Mouse (Mus musculus) limb, embryonic 15.5 days (tissue): ENCODE results near the gene Sh3bp4. TPM values are rescaled to one million over a fixed set of nuclear protein-coding genes. Genes with fewer than 3 reads are reported as not detected.

Source experiments
- ATAC-seq: fragments of 200-750 bp; cut with Nextera tagmentation; 2 replicates; pipeline ENCODE4 v1.8.0; 2017; ENCODE audit warnings: low read depth, moderate TSS enrichment; ENCODE audit not compliant: insufficient number of reproducible peaks, low FRiP score, low TSS enrichment
- H3K27ac ChIP-seq: fragments of 300-500 bp; sonication (generic); 2 replicates; pipeline ENCODE4 v1.5.1; 2015; ENCODE audit warnings: moderate library complexity, mild to moderate bottlenecking, inconsistent platforms
- H3K27me3 ChIP-seq: fragments of 300-500 bp; sonication (generic); 2 replicates; pipeline ENCODE4 v1.6.1; 2015; ENCODE audit warnings: inconsistent platforms
- H3K36me3 ChIP-seq: fragments of 300-500 bp; sonication (generic); 2 replicates; pipeline ENCODE4 v1.6.1; 2015; ENCODE audit warnings: inconsistent platforms
- H3K4me1 ChIP-seq: fragments of 300-500 bp; sonication (generic); 2 replicates; pipeline ENCODE4 v1.6.1; 2015; ENCODE audit warnings: inconsistent platforms
- H3K4me2 ChIP-seq: fragments of 300-500 bp; sonication (generic); 2 replicates; pipeline ENCODE4 v1.6.1; 2015; ENCODE audit warnings: mild to moderate bottlenecking, inconsistent platforms
- H3K4me3 ChIP-seq: fragments of 300-500 bp; sonication (generic); 2 replicates; pipeline ENCODE4 v1.5.1; 2015; ENCODE audit warnings: mild to moderate bottlenecking, inconsistent platforms
- H3K9ac ChIP-seq: fragments of 300-500 bp; sonication (generic); 2 replicates; pipeline ENCODE4 v1.6.1; 2015; ENCODE audit warnings: inconsistent platforms
- H3K9me3 ChIP-seq: fragments of 300-500 bp; sonication (generic); 2 replicates; pipeline ENCODE4 v1.6.1; 2016; ENCODE audit warnings: inconsistent platforms
- WGBS: fragments of 180-500 bp; shearing (Covaris S2); methylation state at CpG from one replicate; pipeline ENCODE4 v1.1.7; 2015; 5-methylcytosine and 5-hydroxymethylcytosine counted together
- polyA plus RNA-seq: library from polyadenylated mRNA; unstranded; fragments of >200 nt; fragmentation: Nextera tagmentation; extraction: Ambion mirVana; gene quantifications from 2 replicates; pipeline ENCODE4 v1.2.1, GENCODE M21; 2015

Gene Sh3bp4
- polyA plus RNA-seq, 1 experiment from 2014 or later, result 21.6 TPM

DNA sequence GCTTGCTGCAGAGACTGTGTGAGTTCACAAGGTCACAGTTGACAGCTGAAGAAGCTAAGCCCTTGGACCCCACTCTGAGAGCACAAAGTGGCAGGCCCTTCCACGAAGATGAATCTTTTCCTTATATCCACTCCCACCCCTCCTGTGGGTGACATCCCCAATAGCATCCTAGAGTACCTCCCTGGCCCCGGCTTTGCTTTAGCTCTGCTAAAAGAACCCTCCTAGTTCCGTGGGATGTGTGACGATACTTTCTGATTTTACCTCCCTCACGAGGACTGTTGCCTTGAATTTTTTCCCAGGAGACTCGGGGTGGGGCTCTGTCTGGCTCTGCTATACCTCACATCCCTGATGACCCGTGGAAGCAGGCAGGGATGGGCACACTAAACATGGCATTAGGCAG is 104.4 kb downstream of the Sh3bp4 start:
- H3K27me3 ChIP-seq, result no peaks in the 10 kb centered on the region
- H3K27ac ChIP-seq, result no peak overlapping the region
- no peaks in the 10 kb centered on the region for H3K9me3 ChIP-seq
- H3K9ac ChIP-seq, result no peak overlapping the region
- H3K4me2 ChIP-seq, result no peak overlapping the region
- 63% methylated on average over 7 of the region's 7 CpGs for WGBS
- no peaks in the 10 kb centered on the region for H3K36me3 ChIP-seq
- no peak for ATAC-seq
- H3K4me3 ChIP-seq, result no peak overlapping the region
- H3K4me1 ChIP-seq, result no peaks in the 10 kb centered on the region

GRCm38 (mm10) chr1:89175355-89175754 is 105.1 kb downstream of the Sh3bp4 start:
- Histone ChIP-seq H3K9ac (no peak overlapping the region), H3K4me2 (no peak overlapping the region), H3K36me3 (no peaks in the 10 kb centered on the region), H3K4me3 (no peak overlapping the region), H3K4me1 (no peaks in the 10 kb centered on the region), H3K27ac (no peak overlapping the region), H3K9me3 (no peaks in the 10 kb centered on the region), H3K27me3 (no peaks in the 10 kb centered on the region)
- ATAC-seq, result no peak
- WGBS, result 43% methylated on average over 2 of the region's 2 CpGs

DNA sequence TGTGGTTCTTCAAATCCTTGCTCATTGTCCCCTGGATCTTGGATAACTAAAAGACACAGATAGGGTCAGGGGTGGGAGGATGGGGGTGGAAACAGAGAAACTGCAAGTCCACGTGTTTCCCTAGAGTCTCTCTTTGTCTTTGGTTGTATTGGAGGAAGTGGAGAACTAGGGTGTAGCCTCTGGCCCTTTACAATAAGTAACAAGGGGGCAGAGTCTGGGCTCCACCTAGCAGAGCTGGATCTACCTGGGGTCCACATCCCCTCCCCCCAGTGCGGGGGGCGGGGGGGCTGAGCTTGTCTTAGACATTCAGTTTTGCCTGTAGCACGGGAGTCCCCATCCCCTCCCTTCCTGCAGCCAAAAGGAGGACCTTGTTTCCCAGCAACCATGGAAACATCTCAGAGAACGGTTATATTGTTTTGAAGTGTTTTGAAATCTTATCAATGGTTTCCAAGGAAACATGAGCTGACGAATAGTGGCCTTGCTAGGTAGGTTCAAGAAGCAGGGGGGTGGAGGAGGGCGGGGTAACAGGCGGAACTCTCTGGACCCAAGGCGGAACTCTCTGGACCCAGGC is 113.1 kb downstream of the Sh3bp4 start:
- Histone ChIP-seq H3K4me2 (no peak overlapping the region), H3K4me3 (no peak overlapping the region), H3K9me3 (no peaks in the 10 kb centered on the region), H3K9ac (no peak overlapping the region), H3K4me1 (peaks cover 9% of the 10 kb centered on the region; the same call in 1 of the 2 replicates), H3K27me3 (no peaks in the 10 kb centered on the region), H3K36me3 (no peaks in the 10 kb centered on the region), H3K27ac (no peak overlapping the region)
- peak; percentile 55; the same call in 1 of the 2 replicates for ATAC-seq
- 37% methylated on average over 9 of the region's 9 CpGs for WGBS

DNA sequence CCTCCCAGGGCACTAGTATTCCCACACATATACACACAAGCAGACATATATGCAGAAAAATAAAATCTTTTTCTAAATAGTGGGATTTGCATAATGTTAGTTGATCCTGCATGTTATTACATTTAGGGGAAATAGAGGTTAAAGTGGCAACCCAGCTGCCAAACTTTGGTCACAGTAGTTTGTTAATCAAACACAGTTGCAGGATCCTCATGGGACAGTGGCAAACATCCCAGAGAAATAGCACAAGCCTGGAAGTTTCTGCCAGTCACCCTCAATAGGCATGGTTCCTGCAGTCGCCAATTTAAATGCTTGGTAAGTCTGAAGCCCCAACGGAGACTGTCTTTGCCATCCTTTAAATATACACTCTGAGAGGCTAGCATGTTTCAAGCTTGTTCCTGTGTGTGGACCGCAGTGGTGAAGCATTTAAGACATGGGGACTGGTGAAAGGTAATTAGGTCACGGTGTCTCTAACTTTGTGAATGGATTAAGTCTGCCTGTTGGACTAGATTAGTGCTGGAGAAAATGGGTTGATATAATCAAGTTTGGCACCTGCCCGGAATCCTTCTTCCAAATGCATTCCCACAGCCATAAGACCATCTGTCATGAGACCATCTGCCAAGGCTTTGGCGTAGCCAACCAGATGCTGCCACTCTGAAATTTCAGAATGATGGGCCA is 114.0 kb downstream of the Sh3bp4 start:
- H3K4me3 ChIP-seq, result no peak overlapping the region
- no peaks in the 10 kb centered on the region for H3K27me3 ChIP-seq
- H3K36me3 ChIP-seq, result no peaks in the 10 kb centered on the region
- no peaks in the 10 kb centered on the region for H3K9me3 ChIP-seq
- ATAC-seq, result no peak
- H3K27ac ChIP-seq, result no peak overlapping the region
- no peak overlapping the region for H3K9ac ChIP-seq
- H3K4me2 ChIP-seq, result no peak overlapping the region
- WGBS, result 81% methylated on average over 6 of the region's 6 CpGs
- peaks cover 9% of the 10 kb centered on the region; the same call in 1 of the 2 replicates for H3K4me1 ChIP-seq

GRCm38 (mm10) chr1:89184839-89185238 is 114.6 kb downstream of the Sh3bp4 start:
- Histone ChIP-seq H3K9me3 (no peaks in the 10 kb centered on the region), H3K4me1 (peaks cover 9% of the 10 kb centered on the region; the same call in 1 of the 2 replicates), H3K27ac (no peak overlapping the region), H3K9ac (no peak overlapping the region), H3K36me3 (no peaks in the 10 kb centered on the region), H3K4me3 (no peak overlapping the region), H3K4me2 (no peak overlapping the region), H3K27me3 (no peaks in the 10 kb centered on the region)
- no peak for ATAC-seq

GRCm38 (mm10) chr1:89187441-89187840 is 117.2 kb downstream of the Sh3bp4 start:
- WGBS, result 65% methylated on average over 7 of the region's 7 CpGs
- peaks cover 12% of the 10 kb centered on the region for H3K4me1 ChIP-seq
- H3K9ac ChIP-seq, result no peak overlapping the region
- H3K27me3 ChIP-seq, result no peaks in the 10 kb centered on the region
- ATAC-seq, result no peak
- H3K27ac ChIP-seq, result no peak overlapping the region
- H3K4me2 ChIP-seq, result no peak overlapping the region
- no peaks in the 10 kb centered on the region for H3K36me3 ChIP-seq
- no peak overlapping the region for H3K4me3 ChIP-seq
- no peaks in the 10 kb centered on the region for H3K9me3 ChIP-seq

DNA sequence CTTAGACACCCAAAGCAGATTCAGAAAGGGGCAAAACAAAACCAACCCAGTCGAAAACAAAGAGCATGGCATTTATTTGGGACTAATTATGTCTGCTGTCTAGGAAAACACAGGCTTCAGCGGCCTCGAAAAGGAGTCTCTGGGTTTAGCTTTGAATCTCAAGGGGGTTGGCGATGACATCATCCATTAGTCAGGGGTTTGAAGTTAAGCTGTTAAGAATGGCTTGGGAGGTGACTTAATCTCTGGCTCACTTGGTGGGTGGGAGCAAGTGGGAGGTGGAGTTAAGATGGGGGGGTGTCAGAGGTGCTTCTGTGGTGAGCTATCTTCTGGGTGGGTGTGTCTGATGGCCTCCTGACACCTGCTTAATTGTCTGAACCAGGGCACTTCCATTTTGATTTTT is 117.9 kb downstream of the Sh3bp4 start:
- H3K9ac ChIP-seq, result no peak overlapping the region
- no peak overlapping the region for H3K27ac ChIP-seq
- ATAC-seq, result no peak
- no peaks in the 10 kb centered on the region for H3K27me3 ChIP-seq
- no peaks in the 10 kb centered on the region for H3K9me3 ChIP-seq
- WGBS, result 46% methylated on average over 4 of the region's 4 CpGs
- H3K4me2 ChIP-seq, result no peak overlapping the region
- no peak overlapping the region for H3K4me3 ChIP-seq
- no peaks in the 10 kb centered on the region for H3K36me3 ChIP-seq
- peaks cover 7% of the 10 kb centered on the region for H3K4me1 ChIP-seq

GRCm38 (mm10) chr1:89189204-89189603 is 119.0 kb downstream of the Sh3bp4 start:
- H3K27me3 ChIP-seq, result no peaks in the 10 kb centered on the region
- WGBS, result 67% methylated on average over 5 of the region's 5 CpGs
- no peaks in the 10 kb centered on the region for H3K9me3 ChIP-seq
- no peak overlapping the region for H3K4me2 ChIP-seq
- H3K9ac ChIP-seq, result no peak overlapping the region
- no peak overlapping the region for H3K4me3 ChIP-seq
- no peak for ATAC-seq
- no peak overlapping the region for H3K27ac ChIP-seq
- H3K36me3 ChIP-seq, result no peaks in the 10 kb centered on the region
- H3K4me1 ChIP-seq, result peaks cover 3% of the 10 kb centered on the region; the same call in 1 of the 2 replicates

GRCm38 (mm10) chr1:89190621-89191020 is 120.4 kb downstream of the Sh3bp4 start:
- H3K36me3 ChIP-seq, result no peaks in the 10 kb centered on the region
- no peak overlapping the region for H3K4me3 ChIP-seq
- no peak for ATAC-seq
- no peak overlapping the region for H3K27ac ChIP-seq
- H3K4me1 ChIP-seq, result peaks cover 3% of the 10 kb centered on the region; the same call in 1 of the 2 replicates
- WGBS, result 20% methylated on average over 7 of the region's 7 CpGs
- no peak overlapping the region for H3K9ac ChIP-seq
- H3K9me3 ChIP-seq, result no peaks in the 10 kb centered on the region
- H3K27me3 ChIP-seq, result no peaks in the 10 kb centered on the region
- H3K4me2 ChIP-seq, result no peak overlapping the region

DNA sequence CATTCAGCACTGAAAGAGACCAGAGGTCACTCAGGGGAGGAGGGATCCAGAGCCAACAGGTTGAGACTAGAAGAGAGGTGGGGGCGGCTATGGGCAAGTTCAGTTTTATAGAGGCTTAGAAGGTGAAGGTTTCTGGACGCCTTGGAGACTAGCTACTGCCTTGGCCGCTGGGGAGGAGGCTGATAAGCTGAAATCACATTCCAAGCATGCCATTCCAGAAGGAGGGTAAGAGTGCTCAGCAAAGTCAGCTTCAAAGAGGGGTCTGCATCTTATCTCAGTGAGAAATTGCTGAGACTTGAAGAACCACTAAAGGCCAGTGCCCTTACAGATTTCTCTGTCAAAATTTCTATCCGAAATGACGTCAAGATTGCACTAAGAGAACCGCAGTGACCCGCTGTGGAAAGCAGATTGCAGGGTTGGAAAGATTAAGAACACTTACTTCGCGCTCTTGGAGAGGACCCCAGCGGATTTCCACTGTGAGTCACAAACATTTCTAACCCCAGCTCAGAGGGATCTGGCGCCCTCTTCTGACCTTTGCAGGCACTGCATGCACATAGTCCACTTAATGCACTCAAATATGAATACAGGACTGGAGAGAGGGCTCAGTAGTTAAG is 121.0 kb downstream of the Sh3bp4 start:
- Histone ChIP-seq H3K4me2 (no peak overlapping the region), H3K36me3 (no peaks in the 10 kb centered on the region)
- 9% methylated on average over 11 of the region's 11 CpGs for WGBS

DNA sequence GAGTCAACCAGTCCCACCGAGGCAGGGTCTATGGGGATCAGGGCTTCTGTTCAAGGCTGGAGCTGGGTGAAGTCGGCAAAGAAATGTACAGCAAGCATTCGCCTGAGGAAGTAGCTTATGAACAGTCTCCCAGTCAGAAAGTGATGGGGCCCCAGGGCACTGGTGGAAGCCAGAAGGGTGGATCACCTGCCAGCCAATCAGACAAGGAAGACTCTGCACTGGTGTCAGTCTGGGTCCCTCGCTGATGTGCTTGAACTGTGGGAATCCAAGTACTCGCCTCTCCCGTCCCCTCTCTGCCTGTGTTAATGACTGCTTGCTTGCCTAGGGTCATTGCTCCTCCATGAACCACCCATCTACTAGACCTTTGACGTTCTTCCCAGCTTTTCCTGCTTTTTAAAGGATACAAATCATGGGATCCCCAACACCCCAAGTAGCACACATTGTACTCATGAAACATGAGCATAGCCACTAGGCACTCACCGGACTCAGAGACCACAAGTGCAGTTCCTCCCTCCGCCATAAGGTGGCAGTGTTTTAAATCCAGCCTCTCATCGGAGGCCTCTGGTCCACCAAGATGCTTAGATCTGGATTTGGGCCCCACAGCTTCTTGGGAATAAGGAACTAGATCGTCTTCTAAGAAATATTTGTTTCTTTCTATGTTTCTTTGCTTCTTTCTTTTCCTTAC is 122.5 kb downstream of the Sh3bp4 start:
- 71% methylated on average over 11 of the region's 11 CpGs for WGBS

More for the DNA sequence above, 121.0 kb downstream of the Sh3bp4 start:
- Histone ChIP-seq H3K4me3 (no peak overlapping the region), H3K9ac (no peak overlapping the region), H3K27me3 (no peaks in the 10 kb centered on the region), H3K27ac (0 out of 2 replicates have a peak overlapping the region, but pooled peaks have one; percentile 17), H3K9me3 (no peaks in the 10 kb centered on the region), H3K4me1 (peaks cover 3% of the 10 kb centered on the region; the same call in 1 of the 2 replicates)
- no peak for ATAC-seq

GRCm38 (mm10) chr1:89193576-89193975 is 123.4 kb downstream of the Sh3bp4 start:
- Histone ChIP-seq H3K36me3 (no peaks in the 10 kb centered on the region), H3K4me1 (peaks cover 3% of the 10 kb centered on the region; the same call in 1 of the 2 replicates), H3K27ac (no peak overlapping the region), H3K9me3 (no peaks in the 10 kb centered on the region), H3K27me3 (no peaks in the 10 kb centered on the region), H3K4me2 (no peak overlapping the region), H3K9ac (no peak overlapping the region), H3K4me3 (no peak overlapping the region)
- no peak for ATAC-seq
- WGBS, result 54% methylated on average over 7 of the region's 7 CpGs

More for the DNA sequence above, 122.5 kb downstream of the Sh3bp4 start:
- ATAC-seq, result no peak
- no peaks in the 10 kb centered on the region for H3K9me3 ChIP-seq
- no peak overlapping the region for H3K9ac ChIP-seq
- H3K36me3 ChIP-seq, result no peaks in the 10 kb centered on the region
- no peak overlapping the region for H3K4me2 ChIP-seq
- peaks cover 3% of the 10 kb centered on the region; the same call in 1 of the 2 replicates for H3K4me1 ChIP-seq
- no peak overlapping the region for H3K27ac ChIP-seq
- H3K4me3 ChIP-seq, result no peak overlapping the region
- no peaks in the 10 kb centered on the region for H3K27me3 ChIP-seq
